Mouse (Mus musculus): ENCODE results near the gene Defa26.
"Not testable (repeated sequence)": the region's sequence is repeated elsewhere in the genome, so short reads cannot be mapped to it uniquely, and the experiment has no call there.

The Defa26 gene

GRCm38 (mm10) chr8:21617883-21618282 lies at the start of gene Defa26:
TSS of gene Defa26 (plus strand) at chr8:21618183.
- not testable (repeated sequence) for DNase-seq

GRCm38 (mm10) chr8:21582706-21583105 lies 35.3 kb upstream of the Defa26 start, which contains the start of gene Defa28:
TSS of gene Defa28 (plus strand) at chr8:21583006.
- not testable (repeated sequence) for DNase-seq

GRCm38 (mm10) chr8:21594408-21594807 lies 23.6 kb upstream of the Defa26 start, which contains the start of gene Gm7861:
TSS of gene Gm7861 (minus strand) at chr8:21594508.
- DNase-seq, result not testable (repeated sequence)

GRCm38 (mm10) chr8:21655480-21655879 lies 37.5 kb downstream of the Defa26 start, which contains the start of gene Defa17:
TSS of gene Defa17 (plus strand) at chr8:21655780.
- not testable (repeated sequence) for DNase-seq

GRCm38 (mm10) chr8:21665497-21665896 lies 47.5 kb downstream of the Defa26 start, which contains the start of gene Defa34:
TSS of gene Defa34 (plus strand) at chr8:21665797.
- DNase-seq, result not testable (repeated sequence)
